Mouse (Mus musculus): ENCODE measurements at regions not wholly inside any gene's neighbourhood (a gene's known extent, or its start where the extent isn't known, plus 50 kb on each side); places are given as distances from the start of the nearest gene placed in this dataset.

DNA sequence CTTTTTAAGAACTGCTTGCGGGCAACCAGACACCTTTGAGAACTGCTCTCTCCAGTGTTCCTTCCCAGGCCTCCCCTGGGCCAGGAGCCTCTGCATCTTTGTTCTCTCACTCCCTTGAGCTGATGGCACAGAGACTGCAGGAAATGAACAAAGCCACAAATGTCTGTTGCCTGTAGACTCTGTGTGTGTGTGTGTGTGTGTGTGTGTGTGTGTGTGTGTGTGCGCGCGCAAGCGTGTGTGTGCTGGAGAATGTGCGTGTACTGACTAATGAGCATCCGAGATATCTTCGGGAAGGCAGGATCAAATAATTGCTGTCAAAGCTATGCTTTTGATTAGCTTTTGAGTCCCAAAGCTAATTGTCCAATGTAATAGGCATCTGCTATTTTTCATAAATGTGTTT, 254.7 kb upstream of the Sdk2 start:
- DNase-seq: no peak

- DNase-seq: no peak
Measured at GRCm38 (mm10) chr11:114315274-114315673, 248.4 kb upstream of the Sdk2 start.

GRCm38 (mm10) chr11:114313652-114314051, 246.8 kb upstream of the Sdk2 start:
- DNase-seq: no peak

DNA sequence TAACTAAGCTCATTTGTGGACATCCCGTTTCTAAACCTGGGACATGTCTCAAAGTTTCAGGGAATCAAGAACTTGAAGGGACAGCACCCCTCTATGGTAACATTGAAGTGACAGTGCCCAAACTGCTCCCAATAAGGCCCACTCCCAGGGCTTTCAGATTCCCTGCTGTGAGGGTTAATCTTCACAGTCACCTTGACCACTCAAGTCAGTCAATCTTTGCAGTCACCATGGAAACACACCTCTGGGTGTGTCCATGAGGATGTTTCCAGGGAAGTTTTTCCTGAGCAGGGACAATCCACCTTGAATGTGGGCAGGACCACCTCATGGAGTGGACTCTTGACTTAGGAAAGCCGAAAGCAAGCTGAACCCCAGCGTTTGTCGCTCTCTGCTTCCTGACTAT, 244.8 kb upstream of the Sdk2 start:
- no peak for DNase-seq

- no peak for DNase-seq
Measured at GRCm38 (mm10) chr11:114303636-114304354, 236.9 kb upstream of the Sdk2 start.

DNA sequence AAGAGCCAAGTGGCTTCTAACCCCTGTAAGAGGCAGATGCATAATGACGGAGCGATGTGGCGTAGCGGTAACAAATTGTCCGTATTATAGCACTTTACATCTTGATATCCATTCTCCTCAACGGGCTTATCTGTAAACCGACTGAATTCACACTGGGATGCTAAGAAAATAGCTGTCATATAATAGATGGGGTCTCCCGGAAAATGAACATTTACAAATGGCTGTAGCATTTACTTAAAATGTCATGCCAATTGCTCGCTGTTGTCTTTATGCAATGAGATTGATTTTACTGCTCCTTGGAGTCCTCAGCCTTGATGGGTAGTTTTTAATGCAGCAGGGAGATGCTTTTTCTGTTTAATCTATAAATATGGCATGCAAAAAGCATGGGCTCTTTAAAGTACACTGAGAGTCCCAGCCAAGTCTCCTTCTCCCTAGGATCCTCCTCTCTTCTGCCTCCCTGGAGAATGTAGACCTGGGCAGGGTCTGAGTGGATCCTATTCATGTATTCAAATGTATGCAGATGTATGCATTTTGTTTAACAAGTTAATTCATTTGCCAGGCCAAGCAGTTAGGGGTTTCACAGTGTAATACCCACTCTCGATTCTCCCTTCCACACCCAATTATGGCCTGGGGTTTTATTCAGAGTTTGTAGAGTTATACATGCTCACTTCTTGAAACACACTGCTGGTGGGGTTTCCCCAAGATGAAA, 233.9 kb upstream of the Sdk2 start:
- DNase-seq: no peak

DNA sequence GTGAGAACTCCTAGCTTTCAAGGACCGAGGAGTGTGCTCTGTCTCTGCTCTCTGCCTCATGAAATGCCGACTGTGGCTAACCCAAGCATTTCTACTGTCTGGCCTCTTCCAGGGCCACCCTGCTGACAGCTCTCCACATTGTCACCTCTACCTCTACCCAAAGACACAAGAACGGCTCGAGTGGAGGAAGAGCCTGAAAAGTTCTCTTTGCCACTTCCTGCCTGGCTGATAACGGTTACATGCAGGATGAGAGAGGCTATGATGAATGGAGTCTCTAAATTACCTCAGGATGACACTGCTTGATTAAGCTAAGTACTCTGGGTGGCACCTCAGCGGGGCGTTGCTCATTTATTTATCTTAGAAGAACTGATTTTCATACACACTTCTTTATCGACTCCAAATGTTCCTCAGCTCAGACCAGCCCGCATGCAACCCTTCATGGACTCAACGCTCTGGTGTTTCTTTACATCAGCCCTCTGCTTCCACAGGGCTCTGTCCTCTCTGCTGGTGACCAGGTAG, 230.0 kb upstream of the Sdk2 start:
- no peak for DNase-seq

DNA sequence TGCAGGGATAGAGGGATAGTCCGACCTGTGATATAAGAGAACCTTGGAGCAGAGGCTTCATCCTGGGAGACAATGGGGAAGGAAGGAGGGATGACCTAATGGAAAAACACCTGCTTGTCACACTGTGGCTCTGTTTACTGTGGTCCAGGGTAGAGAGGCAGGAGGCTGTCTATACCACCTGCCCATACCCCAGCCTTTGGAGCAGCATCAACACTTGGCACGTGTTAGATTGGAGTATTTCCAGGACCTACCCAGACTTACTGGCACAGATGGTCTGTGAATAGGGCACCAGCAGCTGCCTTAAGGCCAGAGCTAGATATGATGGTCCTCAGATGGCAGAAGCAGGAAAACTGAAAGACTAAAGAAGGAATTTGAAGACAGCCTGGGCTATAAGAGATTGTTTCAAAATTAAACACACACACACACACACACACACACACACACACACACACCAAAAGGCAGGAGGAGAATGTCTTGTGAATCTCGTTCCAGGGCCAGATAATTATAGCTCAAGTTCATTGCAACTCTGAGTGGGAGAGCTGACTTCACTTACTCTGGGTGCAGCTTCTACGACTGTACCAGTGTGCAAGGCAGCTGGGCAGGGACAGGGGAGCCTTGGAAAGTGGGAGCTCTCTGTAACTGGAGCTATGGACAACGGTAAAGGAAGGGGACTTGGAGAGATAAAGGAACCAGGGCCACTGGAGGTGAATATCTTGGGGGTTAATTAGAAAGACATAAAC, 227.8 kb upstream of the Sdk2 start:
- DNase-seq: no peak

- DNase-seq: no peak
Measured at GRCm38 (mm10) chr11:114291258-114291657, 224.4 kb upstream of the Sdk2 start.

DNA sequence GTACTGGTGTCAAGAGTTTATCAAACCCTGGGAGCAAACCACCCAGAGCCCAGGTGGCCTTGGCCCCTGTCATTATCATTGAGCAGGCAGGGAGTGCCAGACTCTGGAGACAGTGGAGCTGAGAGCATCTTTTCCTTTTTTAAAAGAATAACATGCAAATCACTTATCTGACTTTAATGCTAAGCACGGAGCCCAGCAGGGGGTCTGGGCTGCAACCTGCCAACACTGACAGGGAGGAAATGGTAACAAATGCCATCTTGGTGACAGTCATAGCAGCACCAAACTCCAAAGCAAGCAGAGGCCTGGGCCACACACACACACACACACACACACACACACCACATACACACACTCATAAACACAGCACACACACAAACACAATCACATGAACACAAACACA, 223.1 kb upstream of the Sdk2 start:
- DNase-seq: no peak

- no peak for DNase-seq
Measured at GRCm38 (mm10) chr11:114284820-114285666, 218.2 kb upstream of the Sdk2 start.

GRCm38 (mm10) chr11:114283208-114283607, 216.4 kb upstream of the Sdk2 start:
- DNase-seq: peak; percentile 12

DNA sequence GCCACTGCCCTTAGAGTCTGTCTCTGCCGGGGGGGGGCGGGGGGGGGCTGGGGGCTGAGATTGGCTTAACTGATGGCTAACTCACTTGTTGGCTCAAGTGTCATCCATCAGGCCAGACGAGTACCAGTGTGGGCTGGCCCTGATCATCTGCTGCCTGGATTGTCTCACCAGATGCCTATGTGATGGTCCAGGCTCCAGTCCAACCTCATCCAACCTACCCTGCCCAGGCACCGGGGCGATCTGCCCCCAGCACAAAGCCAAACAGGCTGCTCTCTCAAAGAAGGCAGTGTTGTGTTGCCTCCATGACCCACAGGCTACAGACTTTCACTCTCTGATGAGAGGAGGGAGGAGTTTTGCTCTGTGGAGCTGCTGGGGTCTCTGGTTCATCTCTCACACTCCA, 215.7 kb upstream of the Sdk2 start:
- no peak for DNase-seq

DNA sequence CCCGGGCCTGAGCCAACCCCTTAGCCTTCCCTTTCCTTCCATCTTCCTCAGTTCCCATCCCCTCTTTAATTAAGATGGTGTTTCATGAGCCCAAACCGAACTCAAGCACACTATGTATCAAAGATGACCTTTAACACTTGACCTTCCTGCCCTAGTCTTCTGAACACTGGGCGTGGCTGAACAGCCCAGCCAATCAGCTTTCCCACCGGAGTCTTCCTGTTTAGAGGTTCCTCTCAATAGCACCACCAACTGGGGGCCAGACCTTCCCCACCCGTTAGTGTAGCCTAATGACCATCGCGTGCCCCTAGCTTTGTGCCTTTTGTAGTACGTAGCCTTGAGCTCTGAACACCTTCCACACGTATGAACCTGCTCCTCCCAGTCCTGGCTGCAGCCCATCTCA, 215.0 kb upstream of the Sdk2 start:
- DNase-seq: no peak

DNA sequence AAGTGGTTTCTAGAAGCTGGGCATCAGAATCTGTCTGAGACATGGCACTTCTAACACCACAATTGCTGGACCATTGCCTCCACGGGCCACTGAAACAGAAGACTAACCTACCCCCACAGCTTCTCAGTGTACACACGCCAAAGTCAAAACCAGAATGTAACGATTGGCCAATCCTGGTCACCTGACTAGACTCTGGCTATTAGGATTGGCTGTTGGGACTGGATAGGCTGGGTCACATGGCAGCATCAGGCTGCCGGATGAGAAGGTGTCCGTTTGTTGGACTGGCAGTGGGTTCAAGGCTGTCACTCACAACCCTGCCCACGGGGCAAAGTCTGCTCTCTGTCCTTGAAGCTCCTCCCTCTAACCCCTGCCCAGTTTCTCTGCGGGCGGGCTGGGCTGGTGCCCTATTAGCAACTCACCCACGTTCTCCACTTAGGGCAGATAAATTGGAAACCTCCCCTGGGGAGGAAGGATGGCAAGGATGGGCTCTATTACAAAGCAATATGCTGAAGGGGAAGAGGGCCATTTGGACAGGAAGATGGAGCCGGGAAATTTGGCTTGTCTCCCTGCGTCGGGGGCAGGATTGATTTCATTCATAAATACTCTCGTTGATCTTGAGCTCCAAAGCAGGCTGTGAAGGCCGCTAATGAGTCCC, 214.3 kb upstream of the Sdk2 start:
- DNase-seq: no peak

DNA sequence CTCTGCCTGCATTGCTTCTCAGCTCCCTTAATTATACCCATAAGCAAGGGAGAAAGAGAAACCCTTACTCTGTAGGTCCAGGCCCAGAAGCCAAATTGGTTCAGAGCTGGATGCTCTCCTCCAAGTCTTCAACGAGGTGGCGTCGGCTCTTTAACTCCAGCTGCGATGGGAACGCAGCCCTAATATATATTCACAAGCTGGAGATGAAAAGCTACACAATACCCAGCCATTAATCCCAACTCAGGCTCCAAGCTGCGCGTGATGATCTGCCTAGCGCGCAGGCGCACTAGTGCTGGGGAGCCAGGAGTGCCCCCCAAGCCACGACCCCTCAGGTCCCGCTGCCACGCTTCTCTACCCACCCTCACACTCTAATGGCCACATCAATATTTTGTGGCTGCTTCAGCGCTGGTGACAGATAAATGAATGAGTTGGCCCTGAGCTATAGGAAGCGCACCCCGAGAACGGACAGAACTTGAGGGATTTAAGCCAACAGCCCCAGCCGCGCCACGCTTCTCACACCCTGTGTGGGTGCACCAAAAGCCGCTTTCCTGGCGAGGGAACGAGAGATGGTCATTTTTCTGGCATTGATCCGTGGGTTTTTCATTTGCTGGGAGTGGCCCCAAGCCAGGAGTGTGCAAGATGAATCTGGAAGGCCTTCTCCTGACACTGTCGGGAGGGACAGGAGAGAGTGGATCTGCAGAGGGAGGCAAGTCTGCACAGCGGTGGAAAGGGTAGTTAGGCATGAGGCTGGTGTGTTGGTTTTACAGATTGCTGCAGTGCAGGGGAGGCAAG, 210.9 kb upstream of the Sdk2 start:
- DNase-seq: no peak

GRCm38 (mm10) chr11:114270358-114271072, 203.7 kb upstream of the Sdk2 start:
- no peak for DNase-seq

- DNase-seq: no peak
Measured at GRCm38 (mm10) chr11:114261959-114262358, 195.1 kb upstream of the Sdk2 start.

DNA sequence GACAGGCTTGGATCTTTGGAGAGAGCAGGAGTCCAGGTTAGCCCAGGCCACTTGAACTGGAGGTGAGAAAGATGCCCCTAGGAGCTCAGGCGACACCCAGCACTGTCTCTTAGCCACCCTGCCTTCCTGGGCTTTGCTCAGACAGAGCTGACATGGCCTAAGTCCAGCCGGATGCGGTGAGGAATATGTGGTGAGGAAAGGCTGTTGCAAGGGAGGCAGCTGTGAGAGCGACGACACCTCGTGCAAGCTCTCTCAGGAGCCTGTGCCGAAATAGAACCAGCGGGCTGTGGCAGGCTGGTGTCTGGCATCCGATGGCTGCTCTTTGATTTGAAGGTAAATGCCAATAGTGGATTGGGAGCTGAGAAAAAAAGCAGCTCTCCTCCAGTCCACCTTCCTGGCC, 191.4 kb upstream of the Sdk2 start:
- no peak for DNase-seq

GRCm38 (mm10) chr11:114257756-114258155, 190.9 kb upstream of the Sdk2 start:
- no peak for DNase-seq

- DNase-seq: no peak
Measured at GRCm38 (mm10) chr11:114257061-114257460, 190.2 kb upstream of the Sdk2 start.
